Mouse (Mus musculus) hematopoietic stem cell, adult 5-6 weeks (primary cell): ENCODE measurements around the gene Ryr1. TPM values are rescaled to one million over a fixed set of nuclear protein-coding genes. Genes with fewer than 3 reads are reported as not detected.
"Not testable (repeated sequence)": the region's sequence is repeated elsewhere in the genome, so short reads cannot be mapped to it uniquely, and the experiment has no call there.

Source experiments
- ATAC-seq, 2 experiments: fragments of 125-278 bp in 1 of 2; replicated peaks in 1 of 2; 2 replicates each; pipeline ENCODE4 v1.8.0; 2016 to 2017; ENCODE audit warnings: inconsistent platforms in 2 of 2, mild to moderate bottlenecking in 2 of 2, moderate number of reproducible peaks in 2 of 2, low read depth in 1 of 2, moderate TSS enrichment in 1 of 2; ENCODE audit not compliant: low FRiP score in 2 of 2, poor library complexity in 2 of 2, severe bottlenecking in 2 of 2, insufficient read depth in 1 of 2, low TSS enrichment in 1 of 2
- total RNA-seq: library from RNA; stranded (forward); fragments of 172-1452, 232-1000 nt; gene quantifications from 2 replicates; pipeline ENCODE4 v1.2.3, GENCODE M21; 2017

Ryr1 gene
- total RNA-seq, 1 experiment from 2014 or later: 0.25 TPM

GRCm38 (mm10) chr7:29154018-29154720, 29.2 kb upstream of the Ryr1 start:
- ATAC-seq: no peak

GRCm38 (mm10) chr7:29151486-29151885, 26.5 kb upstream of the Ryr1 start:
- no peak for ATAC-seq

DNA sequence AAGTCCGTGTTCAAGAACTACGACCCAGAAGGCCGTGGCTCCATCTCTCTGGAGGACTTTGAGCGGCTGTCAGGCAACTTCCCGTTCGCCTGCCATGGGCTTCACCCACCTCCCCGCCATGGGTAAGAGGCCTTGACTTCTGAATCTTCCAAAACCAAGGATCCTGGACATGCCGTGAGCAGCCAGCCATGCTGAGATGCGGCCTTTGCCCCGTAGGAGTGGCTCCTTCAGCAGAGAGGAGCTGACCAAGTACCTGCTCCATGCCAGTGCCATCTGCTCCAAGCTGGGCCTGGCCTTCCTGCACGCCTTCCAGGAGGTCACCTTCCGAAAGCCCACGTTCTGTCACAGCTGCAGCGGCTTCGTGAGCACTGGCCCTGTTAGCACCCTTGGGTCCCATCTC, 23.8 kb upstream of the Ryr1 start:
- no peak for ATAC-seq

DNA sequence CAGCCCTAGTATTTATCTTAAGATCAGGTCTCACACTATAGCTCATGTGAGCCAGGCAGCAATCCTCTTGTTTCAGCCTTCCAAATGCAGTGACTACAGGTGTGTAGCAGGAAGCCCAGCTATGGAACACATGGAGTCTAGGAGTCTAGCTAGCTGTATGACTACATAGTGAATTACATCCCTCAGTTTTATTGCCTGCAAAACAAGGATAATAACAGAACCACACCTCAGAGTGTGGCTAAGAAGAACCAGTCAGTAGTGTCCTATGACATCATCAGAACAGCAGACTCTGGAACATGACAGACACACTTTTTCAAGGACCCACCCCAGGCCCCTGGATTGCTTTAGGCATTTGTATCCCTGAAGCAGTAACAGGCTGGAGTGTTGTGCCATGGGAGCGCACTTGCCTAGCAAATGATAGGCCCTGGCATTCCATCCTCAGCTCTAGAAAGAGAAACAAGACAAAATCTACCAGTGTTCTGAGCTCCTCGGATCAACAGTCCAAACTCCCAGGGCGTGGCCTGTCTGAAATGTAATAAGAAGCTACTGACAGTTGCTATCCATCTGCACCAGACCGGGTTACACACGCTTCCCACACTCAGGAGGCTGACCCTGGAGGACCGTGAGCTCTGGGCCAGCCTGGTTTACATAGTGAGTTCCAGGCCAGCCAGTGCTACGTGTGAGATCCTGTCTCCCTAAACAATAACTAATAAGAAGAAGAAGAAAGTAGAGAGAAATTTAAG, 21.8 kb upstream of the Ryr1 start:
- ATAC-seq: no peak

GRCm38 (mm10) chr7:29144006-29144405, 19.0 kb upstream of the Ryr1 start:
- ATAC-seq: peak; percentile 42 to 62; a peak in 1 of 4 replicates

- ATAC-seq: no peak
These were observed 16.4 kb upstream of the Ryr1 start for GRCm38 (mm10) chr7:29141416-29141815.

DNA sequence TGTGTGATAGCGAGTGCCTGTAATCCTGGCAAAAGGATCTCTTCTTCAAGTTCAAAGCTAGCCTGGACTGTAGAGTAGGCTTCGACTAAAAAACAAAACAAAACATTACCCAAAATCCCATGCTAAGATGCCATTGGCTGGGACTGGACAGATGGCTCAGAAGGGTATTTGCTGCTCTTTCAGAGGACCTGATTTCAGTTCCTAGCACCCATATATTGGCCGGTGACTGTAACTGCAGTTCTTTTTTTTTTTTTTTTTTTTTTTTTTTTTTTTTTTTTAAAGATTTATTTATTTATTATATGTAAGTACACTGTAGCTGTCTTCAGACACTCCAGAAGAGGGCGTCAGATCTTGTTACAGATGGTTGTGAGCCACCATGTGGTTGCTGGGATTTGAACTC, 14.3 kb upstream of the Ryr1 start:
- not testable (repeated sequence) for ATAC-seq

GRCm38 (mm10) chr7:29137429-29137828, 12.4 kb upstream of the Ryr1 start:
- ATAC-seq: no peak

GRCm38 (mm10) chr7:29134693-29135386, 9.9 kb upstream of the Ryr1 start, which contains the start of gene Rasgrp4:
Gene Rasgrp4 (plus strand): TSS chr7:29134851.
- peak; percentile 84 to 97 for ATAC-seq

GRCm38 (mm10) chr7:29134230-29134629, 9.3 kb upstream of the Ryr1 start:
- ATAC-seq: no peak

GRCm38 (mm10) chr7:29128725-29129124, 3.7 kb upstream of the Ryr1 start:
- ATAC-seq: peak; percentile 57 to 63; a peak in 3 of 4 replicates

DNA sequence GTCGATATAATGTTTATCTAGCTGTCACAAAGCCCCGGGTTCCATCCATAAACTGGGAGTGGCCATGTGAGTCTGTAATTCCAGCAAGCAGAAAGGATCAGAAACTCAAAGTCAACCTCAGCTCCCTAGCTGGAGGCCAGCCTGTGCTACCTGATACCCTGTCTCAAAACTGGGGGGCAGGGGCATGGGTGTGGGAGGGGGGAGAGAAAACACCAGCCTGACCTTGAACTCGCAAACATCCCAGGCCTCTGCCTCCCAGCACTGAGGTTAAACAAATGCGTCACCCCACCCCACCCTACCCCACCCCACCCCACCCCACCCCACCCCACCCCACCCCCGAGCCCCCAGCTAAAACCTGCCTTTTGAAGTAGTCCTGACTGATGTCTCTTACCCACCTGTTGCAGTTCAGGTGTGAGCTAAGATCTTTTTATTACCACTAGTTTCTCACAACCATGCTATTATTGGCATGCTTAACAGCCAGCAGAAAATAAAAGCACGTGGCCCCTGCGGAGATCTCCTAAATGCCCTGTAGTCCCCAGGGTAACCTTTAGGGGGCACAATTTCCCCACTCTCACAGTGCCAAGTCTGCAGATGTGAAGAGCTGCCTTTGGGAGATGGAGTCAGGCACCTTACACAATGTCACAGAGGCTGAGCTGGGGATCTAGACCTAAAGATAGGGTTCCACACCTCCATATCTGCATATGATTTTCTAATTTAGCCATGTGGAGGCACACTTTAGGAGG, 1.4 kb upstream of the Ryr1 start:
- ATAC-seq: peak; percentile 43 to 70; a peak in 2 of 4 replicates

DNA sequence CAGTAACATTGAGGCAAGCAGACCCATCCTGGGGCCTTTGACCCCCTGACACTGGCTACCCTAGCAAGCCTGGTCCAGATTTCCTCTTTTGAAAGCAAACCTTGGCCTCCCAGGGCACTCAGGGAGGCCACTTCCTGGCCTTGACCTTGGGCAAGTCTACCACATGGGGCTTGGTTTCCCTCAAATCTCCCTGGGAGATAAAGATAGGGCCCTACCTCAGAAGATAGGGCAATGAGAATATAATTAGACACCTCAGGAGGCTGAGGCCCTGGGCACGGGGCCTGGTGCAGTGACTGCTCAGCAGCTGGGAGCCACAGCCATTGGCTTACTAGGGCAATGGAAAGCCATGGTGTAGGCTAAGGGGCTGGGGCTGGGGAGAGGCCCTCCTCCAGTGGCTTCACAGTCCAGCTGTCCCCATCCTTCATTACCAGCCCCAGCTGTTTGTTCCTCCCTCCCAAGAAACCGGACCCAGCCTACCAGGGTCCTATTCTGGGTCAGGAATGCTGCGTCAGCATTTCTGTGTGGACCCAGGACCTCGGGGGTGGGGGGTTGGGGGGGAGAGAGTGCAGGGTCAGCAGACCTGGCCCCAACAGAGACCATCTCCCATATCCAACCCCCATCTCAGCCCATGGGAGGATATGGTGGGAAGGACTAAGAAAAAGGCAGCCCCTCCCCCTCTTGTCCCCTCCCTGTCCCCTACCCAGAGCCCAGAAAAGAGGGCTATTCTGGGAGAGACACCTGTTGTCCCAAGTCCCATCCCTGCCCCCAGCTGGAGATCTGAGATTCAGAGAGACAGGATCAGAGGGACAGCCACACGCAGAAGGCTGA, 1.2 kb downstream of the Ryr1 start:
- ATAC-seq: no peak

GRCm38 (mm10) chr7:29122821-29123220, 2.2 kb downstream of the Ryr1 start:
- ATAC-seq: no peak

- no peak for ATAC-seq
These were observed 5.5 kb downstream of the Ryr1 start for GRCm38 (mm10) chr7:29119526-29119925.

- no peak for ATAC-seq
These were observed 6.7 kb downstream of the Ryr1 start for GRCm38 (mm10) chr7:29118142-29118851.
